Mouse (Mus musculus) thymus, postnatal 36 days (tissue): ENCODE data around the gene Rps9.
A peak's percentile ranks its signal among the peaks of the same experiment; 100 is the strongest.
"Not testable (repeated sequence)": the region's sequence is repeated elsewhere in the genome, so short reads cannot be mapped to it uniquely, and the experiment has no call there.

Experiments
- DNase-seq, 2 experiments: peaks; one replicate each; pipeline ENCODE4 v3.0.0; 2022; ENCODE audit warnings: mixed read lengths in 2 of 2

Rps9 gene

GRCm38 (mm10) chr7:3703879-3704441 lies at the start of gene Rps9:
Rps9 (plus strand) TSS chr7:3703993.
- peak; percentile 94 to 95 for DNase-seq

- DNase-seq: no peak
These were observed 46.8 kb upstream of the Rps9 start for GRCm38 (mm10) chr7:3656966-3657365.

- no peak for DNase-seq
These were observed 45.2 kb upstream of the Rps9 start for GRCm38 (mm10) chr7:3658578-3658977.

GRCm38 (mm10) chr7:3664524-3665214 lies 39.1 kb upstream of the Rps9 start:
- DNase-seq: no peak

- DNase-seq: peak; percentile 88 to 92
These were observed 38.3 kb upstream of the Rps9 start, which contains the start of gene Leng1 for GRCm38 (mm10) chr7:3665215-3666114. Leng1 (minus strand) TSS chr7:3665840.

- DNase-seq: no peak
These were observed 36.8 kb upstream of the Rps9 start for GRCm38 (mm10) chr7:3666921-3667391.

GRCm38 (mm10) chr7:3674507-3675227 lies 29.1 kb upstream of the Rps9 start:
- peak; percentile 79 to 82 for DNase-seq

GRCm38 (mm10) chr7:3675228-3675548 lies 28.6 kb upstream of the Rps9 start:
- DNase-seq: no peak

GRCm38 (mm10) chr7:3676371-3676770 lies 27.4 kb upstream of the Rps9 start:
- no peak for DNase-seq

GRCm38 (mm10) chr7:3677342-3677741 lies 26.5 kb upstream of the Rps9 start, which contains the start of gene Tmc4:
Tmc4 (minus strand) TSS chr7:3677553.
- peak in 1 of 2 experiments; percentile 8 for DNase-seq

GRCm38 (mm10) chr7:3683908-3684550 lies 19.8 kb upstream of the Rps9 start:
- no peak for DNase-seq

- DNase-seq: no peak
These were observed 19.1 kb upstream of the Rps9 start for GRCm38 (mm10) chr7:3684698-3685097.

GRCm38 (mm10) chr7:3685400-3686187 lies 18.2 kb upstream of the Rps9 start:
- DNase-seq: no peak

- DNase-seq: no peak
These were observed 11.9 kb upstream of the Rps9 start for GRCm38 (mm10) chr7:3691919-3692318.

GRCm38 (mm10) chr7:3692382-3692986 lies 11.3 kb upstream of the Rps9 start, which contains the start of gene Tsen34:
Tsen34 (plus strand) TSS chr7:3692863.
- no peak for DNase-seq

- DNase-seq: peak; percentile 99
These were observed 10.6 kb upstream of the Rps9 start, which contains the start of gene Mboat7 for GRCm38 (mm10) chr7:3692987-3693808. Mboat7 (minus strand) TSS chr7:3693523.

GRCm38 (mm10) chr7:3693809-3694075 lies 10.1 kb upstream of the Rps9 start:
- no peak for DNase-seq

GRCm38 (mm10) chr7:3694076-3694948 lies 9.5 kb upstream of the Rps9 start:
- DNase-seq: peak; percentile 58 to 66

- not testable (repeated sequence) for DNase-seq
These were observed 8.9 kb upstream of the Rps9 start for GRCm38 (mm10) chr7:3694949-3695305.
